ENCODE assay signal across 22 mouse cellular contexts in the genomic region with DNA sequence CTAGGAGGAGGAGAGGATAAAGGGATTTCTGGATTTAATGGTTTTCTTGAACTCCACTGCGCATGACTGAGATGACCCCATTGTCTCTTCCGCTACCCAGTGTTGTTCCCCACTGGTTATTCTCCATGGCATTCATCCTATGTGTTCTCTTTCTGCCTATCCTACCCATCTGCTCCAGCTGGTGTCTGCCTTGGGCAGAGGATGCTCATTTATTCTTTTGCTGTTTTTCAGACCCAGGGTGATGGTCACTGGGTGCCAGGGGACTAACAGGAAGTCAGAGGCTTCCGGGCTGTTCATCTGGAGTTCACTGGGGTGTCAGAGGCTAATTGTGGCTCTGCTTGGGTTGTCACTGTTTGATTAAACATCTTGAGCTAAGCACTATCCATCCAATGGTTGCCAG. TPM values are rescaled to one million over a fixed set of nuclear protein-coding genes. Genes with fewer than 3 reads are reported as not detected.
DNase-seq lines count a peak whose midpoint lies in the region; ATAC-seq lines count a peak whose summit lies in the region.
"Had no signal": no experiment of that assay in that cellular context is flagged by ENCODE, and none has a peak within 500 bp of the region (broad histone marks: within the 10 kb centered on the region; RNA-seq: fewer than 3 reads in every experiment).

No protein-coding gene starts in this region.

- no peaks in the 10 kb centered on the region for H3K36me3 ChIP-seq in hindbrain, embryonic 12.5 days
- no peaks in the 10 kb centered on the region for H3K36me3 ChIP-seq in hindbrain, embryonic 16.5 days (ENCODE audit: control insufficient read depth, insufficient read depth, low read length)
- no peaks in the 10 kb centered on the region for H3K36me3 ChIP-seq in neural tube, embryonic 11.5 days (ENCODE audit: control insufficient read depth, insufficient read depth, low read length)
- no peaks in the 10 kb centered on the region for H3K36me3 ChIP-seq in neural tube, embryonic 15.5 days
- H3K36me3 ChIP-seq: embryonic facial prominence, embryonic 13.5 days; forebrain, embryonic 12.5 days; heart, embryonic 15.5 days; hindbrain, embryonic 15.5 days had no signal

- peak; percentile 61 for ATAC-seq in hindbrain, embryonic 12.5 days (ENCODE audit: low FRiP score)
- ATAC-seq in hindbrain, embryonic 16.5 days, result no peak
- ATAC-seq in neural tube, embryonic 11.5 days (ENCODE audit: insufficient read depth, low FRiP score, low TSS enrichment), result 0 out of 2 replicates have a peak, but pooled peaks have one; percentile 4
- no peak for ATAC-seq in neural tube, embryonic 15.5 days (ENCODE audit: low FRiP score)
- ATAC-seq: forebrain, embryonic 16.5 days; inflammation-experienced regulatory T-cells, adult 6 months had no signal

- H3K4me2 ChIP-seq in hindbrain, embryonic 12.5 days (replicated peaks), result no peak overlapping the region
- no peak overlapping the region for H3K4me2 ChIP-seq in hindbrain, embryonic 16.5 days (ENCODE audit: low read length)
- no peak overlapping the region for H3K4me2 ChIP-seq in neural tube, embryonic 11.5 days (ENCODE audit: low read depth)
- no peak overlapping the region for H3K4me2 ChIP-seq in neural tube, embryonic 15.5 days
- H3K4me2 ChIP-seq: embryonic facial prominence, embryonic 13.5 days; forebrain, embryonic 12.5 days; heart, embryonic 11.5 days; heart, embryonic 15.5 days; hindbrain, embryonic 15.5 days had no signal

- no peak overlapping the region for H3K9ac ChIP-seq in hindbrain, embryonic 12.5 days
- H3K9ac ChIP-seq in hindbrain, embryonic 16.5 days (ENCODE audit: low read depth, low read length), result no peak overlapping the region
- no peak overlapping the region for H3K9ac ChIP-seq in neural tube, embryonic 11.5 days (ENCODE audit: low read length)
- no peak overlapping the region for H3K9ac ChIP-seq in neural tube, embryonic 15.5 days (replicated peaks)
- H3K9ac ChIP-seq: embryonic facial prominence, embryonic 13.5 days; forebrain, embryonic 12.5 days; heart, embryonic 15.5 days; hindbrain, embryonic 15.5 days had no signal

- WGBS in hindbrain, embryonic 12.5 days, result 54% methylated on average over 3 of the region's 3 CpGs
- 40% methylated on average over 3 of the region's 3 CpGs for WGBS in hindbrain, embryonic 16.5 days
- 60% methylated on average over 3 of the region's 3 CpGs for WGBS in neural tube, embryonic 11.5 days
- 33% methylated on average over 3 of the region's 3 CpGs for WGBS in neural tube, embryonic 15.5 days

- no peaks in the 10 kb centered on the region for H3K9me3 ChIP-seq in hindbrain, embryonic 12.5 days (replicated peaks)
- no peaks in the 10 kb centered on the region for H3K9me3 ChIP-seq in hindbrain, embryonic 16.5 days (ENCODE audit: control insufficient read depth, low read length)
- H3K9me3 ChIP-seq in neural tube, embryonic 11.5 days (ENCODE audit: control insufficient read depth, low read length), result no peaks in the 10 kb centered on the region
- H3K9me3 ChIP-seq in neural tube, embryonic 15.5 days (replicated peaks), result no peaks in the 10 kb centered on the region
- H3K9me3 ChIP-seq: embryonic facial prominence, embryonic 13.5 days; forebrain, embryonic 12.5 days; heart, embryonic 15.5 days; hindbrain, embryonic 15.5 days had no signal

- no peaks in the 10 kb centered on the region for H3K4me1 ChIP-seq in hindbrain, embryonic 12.5 days
- no peaks in the 10 kb centered on the region for H3K4me1 ChIP-seq in hindbrain, embryonic 16.5 days (ENCODE audit: control insufficient read depth, insufficient read depth, low read depth, low read length)
- no peaks in the 10 kb centered on the region for H3K4me1 ChIP-seq in neural tube, embryonic 11.5 days (ENCODE audit: control insufficient read depth, insufficient read depth, low read length)
- no peaks in the 10 kb centered on the region for H3K4me1 ChIP-seq in neural tube, embryonic 15.5 days
- H3K4me1 ChIP-seq: embryonic facial prominence, embryonic 13.5 days; forebrain, embryonic 12.5 days; heart, embryonic 15.5 days; hindbrain, embryonic 15.5 days had no signal

- no peak overlapping the region for H3K27ac ChIP-seq in hindbrain, embryonic 12.5 days
- H3K27ac ChIP-seq in hindbrain, embryonic 16.5 days (ENCODE audit: low read depth, low read length), result no peak overlapping the region
- 0 out of 2 replicates have a peak overlapping the region, but pooled peaks have one; percentile 11 for H3K27ac ChIP-seq in neural tube, embryonic 11.5 days (ENCODE audit: low read depth, low read length)
- no peak overlapping the region for H3K27ac ChIP-seq in neural tube, embryonic 15.5 days (replicated peaks)
- H3K27ac ChIP-seq: embryonic facial prominence, embryonic 13.5 days; forebrain, embryonic 12.5 days; heart, adult 2 months; heart, embryonic 15.5 days; hindbrain, embryonic 15.5 days had no signal

- H3K27me3 ChIP-seq in hindbrain, embryonic 12.5 days, result no peaks in the 10 kb centered on the region
- no peaks in the 10 kb centered on the region for H3K27me3 ChIP-seq in hindbrain, embryonic 16.5 days (replicated peaks; ENCODE audit: control insufficient read depth, insufficient read depth, low read length)
- no peaks in the 10 kb centered on the region for H3K27me3 ChIP-seq in neural tube, embryonic 11.5 days (ENCODE audit: control insufficient read depth, insufficient read depth, low read length)
- H3K27me3 ChIP-seq in neural tube, embryonic 15.5 days (replicated peaks), result no peaks in the 10 kb centered on the region
- H3K27me3 ChIP-seq: embryonic facial prominence, embryonic 13.5 days; forebrain, embryonic 12.5 days; heart, embryonic 15.5 days; hindbrain, embryonic 15.5 days had no signal

- H3K4me3 ChIP-seq in hindbrain, embryonic 12.5 days, result no peak overlapping the region
- no peak overlapping the region for H3K4me3 ChIP-seq in hindbrain, embryonic 16.5 days (ENCODE audit: low read length)
- H3K4me3 ChIP-seq in neural tube, embryonic 11.5 days (ENCODE audit: low read depth, low read length), result no peak overlapping the region
- H3K4me3 ChIP-seq in neural tube, embryonic 15.5 days (replicated peaks), result no peak overlapping the region
- H3K4me3 ChIP-seq: embryonic facial prominence, embryonic 13.5 days; forebrain, embryonic 12.5 days; heart, adult 2 months; heart, embryonic 15.5 days; hindbrain, embryonic 15.5 days had no signal

- peak; percentile 11 for DNase-seq in embryo, embryonic 11 days
- no peak for DNase-seq in embryo, embryonic 10 days (ENCODE audit: low spot score)
- no peak for DNase-seq in neural tube, embryonic 11.5 days (ENCODE audit: low spot score)
- DNase-seq in B cell, adult 2 months, result no peak
- DNase-seq: adrenal gland, adult 2 months; adrenal gland, postnatal 25 days; cerebellum, adult 18-20 months; cerebellum, adult 9-11 months; cerebellum, postnatal 36 days; gastrocnemius, postnatal 10 days; heart, adult 2 months; heart, postnatal 14 days had no signal

RNA-seq across cellular contexts. Expression of gene Gpr139, which starts 24.4 kb away (rescaled TPM):
- 2.6 and 2.9 TPM in 2 replicates for polyA plus RNA-seq in hindbrain, embryonic 12.5 days (2016; fragmentation: Nextera tagmentation; extraction: Ambion mirVana)
- 12.0 and 13.7 TPM in 2 replicates for polyA plus RNA-seq in hindbrain, embryonic 16.5 days (2015; fragmentation: Nextera tagmentation; extraction: Ambion mirVana)
- polyA plus RNA-seq in neural tube, embryonic 11.5 days (2014; fragmentation: Nextera tagmentation; extraction: Ambion mirVana), result 1.3 and 1.7 TPM in 2 replicates
- polyA plus RNA-seq in neural tube, embryonic 15.5 days (2015; fragmentation: Nextera tagmentation; extraction: Ambion mirVana), result 9.9 and 12.0 TPM in 2 replicates
- polyA plus RNA-seq: adrenal gland, adult 2 months; heart, adult 2 months; heart, embryonic 11.5 days; heart, embryonic 15.5 days; inflammation-experienced regulatory T-cells, adult 6 months had no signal

Comparison
In these comparisons a context has a peak if more than half of its experiments do, and no peak if none do; other contexts are left out.
1. ATAC-seq: peak in hindbrain, embryonic 12.5 days (single experiment) and neural tube, embryonic 11.5 days (single experiment); none in hindbrain, embryonic 16.5 days (single experiment) and neural tube, embryonic 15.5 days (single experiment).